ENCODE assay signal across 13 mouse cellular contexts in the genomic region with DNA sequence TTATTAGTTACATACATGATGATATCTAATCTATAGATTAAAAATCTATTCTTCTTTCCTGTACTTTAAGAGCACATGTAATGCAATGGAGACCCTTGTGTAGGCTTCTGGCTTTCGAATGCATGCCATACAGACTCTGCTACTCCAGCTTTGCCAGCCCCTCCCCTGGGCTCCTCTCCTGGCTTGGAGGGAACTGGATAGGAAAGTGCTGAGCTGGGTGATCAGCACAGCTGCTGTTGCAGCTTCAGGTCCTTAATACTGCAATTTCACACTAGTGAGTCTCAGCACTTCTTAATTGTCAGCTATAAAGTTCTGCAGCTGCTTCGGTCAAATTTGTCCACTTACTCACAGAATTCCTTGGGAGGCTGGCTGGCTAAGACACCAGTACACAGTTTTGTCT.
"Had no signal": no experiment of that assay in that cellular context is flagged by ENCODE, and none has a peak within 500 bp of the region (broad histone marks: within the 10 kb centered on the region; RNA-seq: fewer than 3 reads in every experiment).

No protein-coding gene starts in this region.

- H3K27ac ChIP-seq: intestine, embryonic 15.5 days; layer of hippocampus, adult 2 months; left cerebral cortex, adult 2 months; liver, embryonic 14.5 days; midbrain, embryonic 10.5 days; midbrain, embryonic 15.5 days; stomach, postnatal 0 days had no signal

- H3K4me3 ChIP-seq: intestine, embryonic 15.5 days; layer of hippocampus, adult 2 months; left cerebral cortex, adult 2 months; midbrain, embryonic 10.5 days; midbrain, embryonic 15.5 days had no signal

- H3K4me2 ChIP-seq: intestine, embryonic 15.5 days; midbrain, embryonic 15.5 days had no signal

- H3K27me3 ChIP-seq: intestine, embryonic 15.5 days; midbrain, embryonic 15.5 days had no signal

- H3K4me1 ChIP-seq: intestine, embryonic 15.5 days; midbrain, embryonic 10.5 days; midbrain, embryonic 15.5 days had no signal

- H3K9me3 ChIP-seq: intestine, embryonic 15.5 days; midbrain, embryonic 10.5 days; midbrain, embryonic 15.5 days had no signal

- H3K36me3 ChIP-seq: intestine, embryonic 15.5 days; midbrain, embryonic 10.5 days; midbrain, embryonic 15.5 days had no signal

- H3K9ac ChIP-seq: intestine, embryonic 15.5 days; liver, embryonic 14.5 days; midbrain, embryonic 15.5 days had no signal

- DNase-seq: kidney, adult 18-20 months; kidney, postnatal 10 days; kidney, postnatal 4 days; lung, adult 18-20 months; thymus, adult 18-20 months; thymus, postnatal 36 days had no signal

- ATAC-seq: intestine, embryonic 15.5 days; midbrain, embryonic 15.5 days had no signal
